In the genomic region with DNA sequence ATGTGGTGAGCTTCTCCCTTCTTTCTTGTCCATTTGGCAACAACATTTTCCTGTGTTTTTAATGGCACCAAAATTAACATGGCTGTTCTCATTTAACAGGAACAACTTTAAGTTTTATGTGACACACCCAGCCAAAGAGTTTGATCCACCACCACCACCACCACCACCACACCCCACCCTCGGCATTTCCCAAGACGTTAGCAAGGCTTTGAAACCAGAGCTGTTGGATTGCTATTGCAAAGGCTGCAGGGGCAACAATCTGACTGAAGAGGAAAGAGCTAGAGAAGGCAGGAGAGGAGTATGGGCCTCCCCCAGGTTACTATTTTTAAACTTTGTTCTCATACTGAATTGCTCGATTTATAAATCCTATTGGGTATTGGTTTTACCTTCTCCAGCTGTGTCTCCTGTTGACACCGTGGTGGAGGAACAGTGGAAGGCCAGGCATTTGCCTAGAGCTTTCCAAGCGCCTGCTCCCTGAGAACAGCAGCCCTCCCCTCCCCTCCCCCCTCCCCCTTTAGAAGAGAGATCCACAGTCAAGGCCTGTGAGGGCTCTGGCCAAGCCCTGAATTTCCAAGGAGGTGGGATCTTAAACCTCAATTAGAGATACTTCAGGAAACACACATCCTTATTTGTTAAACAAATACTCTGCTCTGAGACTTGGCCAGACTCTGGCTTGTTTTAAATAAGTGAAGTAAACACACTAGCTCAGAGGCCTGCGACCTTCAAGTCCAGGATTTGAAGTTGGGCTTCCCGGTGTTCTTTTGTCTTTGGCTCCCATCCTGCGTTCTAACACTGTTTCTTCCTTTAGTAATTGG, we compare ENCODE assay signal across 8 mouse cellular contexts.
DNase-seq lines count a peak whose midpoint lies in the region; ATAC-seq and TF ChIP-seq lines count a peak whose summit lies in the region.

No protein-coding gene starts in this region.

- H3K27me3 ChIP-seq in heart, embryonic 13.5 days (replicated peaks), result no peaks in the 10 kb centered on the region
- H3K27me3 ChIP-seq in ES-Bruce4 (ENCODE audit: control insufficient read depth, insufficient read depth, low read length, poor library complexity, severe bottlenecking), result no peaks in the 10 kb centered on the region
- no peaks in the 10 kb centered on the region for H3K27me3 ChIP-seq in embryonic facial prominence, embryonic 15.5 days

- H3K27ac ChIP-seq in heart, embryonic 13.5 days (replicated peaks), result peak overlapping the region; percentile 20; the same call in 1 of the 2 replicates
- peak overlapping the region; percentile 72 for H3K27ac ChIP-seq in ES-Bruce4 (ENCODE audit: insufficient read depth, low read length)
- peak overlapping the region; percentile 70 for H3K27ac ChIP-seq in embryonic facial prominence, embryonic 15.5 days (replicated peaks)
- H3K27ac ChIP-seq in left cerebral cortex, adult 2 months, result no peak overlapping the region; the same call in 1 of the 2 replicates

- H3K4me3 ChIP-seq in heart, embryonic 13.5 days, result no peak overlapping the region
- H3K4me3 ChIP-seq in ES-Bruce4 (ENCODE audit: low read depth, low read length), result 0 out of 2 replicates have a peak overlapping the region, but pooled peaks have one; percentile 24
- no peak overlapping the region for H3K4me3 ChIP-seq in embryonic facial prominence, embryonic 15.5 days (replicated peaks)
- no peak overlapping the region for H3K4me3 ChIP-seq in left cerebral cortex, adult 2 months

- ATAC-seq in heart, embryonic 13.5 days (ENCODE audit: extremely low read depth, insufficient number of reproducible peaks, low FRiP score, low TSS enrichment), result no peak
- ATAC-seq in embryonic facial prominence, embryonic 15.5 days (ENCODE audit: insufficient number of reproducible peaks, low FRiP score, low TSS enrichment, low read depth), result peak; percentile 73
- no peak for ATAC-seq in erythroid progenitor cell, adult 5-6 weeks (replicated peaks; ENCODE audit: low FRiP score, poor library complexity, severe bottlenecking)

- TF ChIP-seq CTCF in ES-Bruce4 (IDR thresholded peaks at IDR 0.05; ENCODE audit: low read depth, low read length), result no peak
- TF ChIP-seq CTCF in left cerebral cortex, adult 2 months (IDR thresholded peaks at IDR 0.05), result no peak

- no peak overlapping the region for H3K4me2 ChIP-seq in heart, embryonic 13.5 days
- no peak overlapping the region for H3K4me2 ChIP-seq in embryonic facial prominence, embryonic 15.5 days (replicated peaks)

- H3K4me1 ChIP-seq in heart, embryonic 13.5 days, result peaks cover 48% of the 10 kb centered on the region
- H3K4me1 ChIP-seq in ES-Bruce4 (ENCODE audit: control insufficient read depth, insufficient read depth, low read length), result peaks cover 8% of the 10 kb centered on the region
- H3K4me1 ChIP-seq in embryonic facial prominence, embryonic 15.5 days, result peaks cover 48% of the 10 kb centered on the region

- no peaks in the 10 kb centered on the region for H3K9me3 ChIP-seq in heart, embryonic 13.5 days
- no peaks in the 10 kb centered on the region for H3K9me3 ChIP-seq in ES-Bruce4 (replicated peaks; ENCODE audit: control insufficient read depth, insufficient read depth, low read length, poor library complexity, severe bottlenecking)
- no peaks in the 10 kb centered on the region for H3K9me3 ChIP-seq in embryonic facial prominence, embryonic 15.5 days (replicated peaks)

- TF ChIP-seq POLR2A in ES-Bruce4 (IDR thresholded peaks at IDR 0.05; ENCODE audit: insufficient read depth, low read length), result no peak

- 0 out of 2 replicates have a peak overlapping the region, but pooled peaks have one; percentile 19 for H3K9ac ChIP-seq in heart, embryonic 13.5 days
- 0 out of 2 replicates have a peak overlapping the region, but pooled peaks have one; percentile 31 for H3K9ac ChIP-seq in ES-Bruce4 (ENCODE audit: low read depth, poor library complexity, severe bottlenecking)
- H3K9ac ChIP-seq in embryonic facial prominence, embryonic 15.5 days, result no peak overlapping the region

- H3K36me3 ChIP-seq in heart, embryonic 13.5 days, result no peaks in the 10 kb centered on the region
- no peaks in the 10 kb centered on the region for H3K36me3 ChIP-seq in ES-Bruce4 (ENCODE audit: control insufficient read depth, insufficient read depth, low read length, poor library complexity, severe bottlenecking)
- no peaks in the 10 kb centered on the region for H3K36me3 ChIP-seq in embryonic facial prominence, embryonic 15.5 days

- no peak for TF ChIP-seq EP300 in ES-Bruce4 (IDR thresholded peaks at IDR 0.05; ENCODE audit: insufficient read depth, low read depth, low read length)

- WGBS in heart, embryonic 13.5 days, result 17% methylated on average over 8 of the region's 8 CpGs
- 20% methylated on average over 8 of the region's 8 CpGs for WGBS in embryonic facial prominence, embryonic 15.5 days

- DNase-seq in heart, adult 8-10 months (ENCODE audit: low spot score), result no peak
- DNase-seq in lung, postnatal 36 days, result peak; percentile 81
- DNase-seq in B cell, adult 2 months, result no peak
- DNase-seq in left cerebral cortex, adult 2 months (ENCODE audit: extremely low spot score in 1 of 2, low spot score in 2 of 2), result no peak

- intact Hi-C loops in left cerebral cortex, adult 2 months (cut with DNase I), result loop anchor here (5.0 kb wide), 1 partner anchor 148 kb away; no protein-coding TSS in a partner anchor
